Mouse (Mus musculus) intestine, embryonic 14.5 days (tissue): ENCODE results near the gene Gcn1l1. TPM values are rescaled to one million over a fixed set of nuclear protein-coding genes. Genes with fewer than 3 reads are reported as not detected.

Experiments
- ATAC-seq: fragments of 200-750 bp; cut with Nextera tagmentation; replicated peaks from 2 replicates; pipeline ENCODE4 v1.8.0; 2017; ENCODE audit warnings: low read depth, moderate number of reproducible peaks, moderate TSS enrichment, moderate library complexity; ENCODE audit not compliant: low FRiP score, low TSS enrichment
- DNase-seq: peaks from one replicate; pipeline ENCODE4 v3.0.0-alpha.2; 2018; ENCODE audit warnings: low spot score
- H3K27ac ChIP-seq: fragments of 300-500 bp; sonication (generic); 2 replicates; pipeline ENCODE4 v1.5.1; 2014; ENCODE audit warnings: low read depth, mild to moderate bottlenecking, control low read depth
- H3K27me3 ChIP-seq: fragments of 300-500 bp; sonication (generic); replicated peaks from 2 replicates; pipeline ENCODE4 v1.6.1; 2014; ENCODE audit warnings: low read length, control low read depth; ENCODE audit not compliant: control insufficient read depth, insufficient read depth
- H3K36me3 ChIP-seq: fragments of 300-500 bp; sonication (generic); 2 replicates; pipeline ENCODE4 v1.6.1; 2014; ENCODE audit warnings: low read length, control low read depth; ENCODE audit not compliant: control insufficient read depth, insufficient read depth
- H3K4me1 ChIP-seq: fragments of 300-500 bp; sonication (generic); replicated peaks from 2 replicates; pipeline ENCODE4 v1.6.1; 2014; ENCODE audit warnings: low read length, control low read depth, mixed read lengths; ENCODE audit not compliant: control insufficient read depth, insufficient read depth
- H3K4me2 ChIP-seq: fragments of 300-500 bp; sonication (generic); 2 replicates; pipeline ENCODE4 v1.6.1; 2014; ENCODE audit warnings: low read length
- H3K4me3 ChIP-seq: fragments of 300-500 bp; sonication (generic); 2 replicates; pipeline ENCODE4 v1.5.1; 2014; ENCODE audit warnings: low read depth, low read length, control low read depth, mixed read lengths
- H3K9ac ChIP-seq: fragments of 300-500 bp; sonication (generic); 2 replicates; pipeline ENCODE4 v1.6.1; 2014; ENCODE audit warnings: mild to moderate bottlenecking, low read length
- H3K9me3 ChIP-seq: fragments of 300-500 bp; sonication (generic); 2 replicates; pipeline ENCODE4 v1.6.1; 2016; ENCODE audit warnings: low read length, control low read depth; ENCODE audit not compliant: control insufficient read depth
- WGBS: fragments of 180-500 bp; shearing (Covaris S2); extraction: QIAGEN DNeasy Blood & Tissue Kit; methylation state at CpG from one replicate; pipeline ENCODE4 v1.1.7; 2014; 5-methylcytosine and 5-hydroxymethylcytosine counted together
- microRNA-seq: library from miRNA; unstranded; fragments of <30 nt; microRNA quantifications from one replicate; pipeline ENCODE4, GENCODE M21; 2016
- polyA plus RNA-seq: library from polyadenylated mRNA; unstranded; fragments of >200 nt; fragmentation: Nextera tagmentation; extraction: Ambion mirVana; gene quantifications from 2 replicates; pipeline ENCODE4 v1.2.1, GENCODE M21; 2014

The Gcn1l1 gene
- polyA plus RNA-seq, 1 experiment from 2014 or later = 44.8 TPM

- 52% methylated on average over 2 of the region's 2 CpGs for WGBS
- Histone ChIP-seq H3K4me2 (no peak overlapping the region), H3K36me3 (no peaks in the 10 kb centered on the region), H3K9ac (no peak overlapping the region), H3K4me1 (no peaks in the 10 kb centered on the region), H3K27me3 (no peaks in the 10 kb centered on the region), H3K9me3 (no peaks in the 10 kb centered on the region), H3K27ac (no peak overlapping the region), H3K4me3 (no peak overlapping the region)
- DNase-seq (no peak), ATAC-seq (0 out of 2 replicates have a peak, but pooled peaks have one; percentile 45)
These were observed 105.4 kb downstream of the Gcn1l1 start for GRCm38 (mm10) chr5:115670406-115670805.

- H3K27me3 ChIP-seq = no peaks in the 10 kb centered on the region
- no peak overlapping the region for H3K27ac ChIP-seq
- no peaks in the 10 kb centered on the region for H3K4me1 ChIP-seq
- no peaks in the 10 kb centered on the region for H3K36me3 ChIP-seq
- DNase-seq = no peak
- no peak overlapping the region for H3K4me3 ChIP-seq
- no peak overlapping the region for H3K4me2 ChIP-seq
- ATAC-seq = no peak
- H3K9ac ChIP-seq = no peak overlapping the region
- H3K9me3 ChIP-seq = no peaks in the 10 kb centered on the region
- 69% methylated on average over 8 of the region's 8 CpGs for WGBS
These were observed 106.8 kb downstream of the Gcn1l1 start for GRCm38 (mm10) chr5:115671846-115672245.

Small RNAs within 50 kb of the gene (microRNA-seq; reads per million reads assigned to microRNA genes)
- 0.34 reads per million for gene Mir7029
- gene Mir7030 = not detected

Other genes starting within 250 kb of the Gcn1l1 start
- gene Srsf9, start 238.1 kb upstream of the Gcn1l1 start, polyA plus RNA-seq = 226 and 231 TPM in 2 replicates
- 33.7 and 40.2 TPM in 2 replicates for gene Gatc, start 224.1 kb upstream of the Gcn1l1 start, polyA plus RNA-seq
- 59.8 and 65.9 TPM in 2 replicates for gene Triap1, start 224.0 kb upstream of the Gcn1l1 start, polyA plus RNA-seq
- gene Cox6a1, start 216.3 kb upstream of the Gcn1l1 start, polyA plus RNA-seq = 1,031 and 1,178 TPM in 2 replicates
- 16.0 and 16.5 TPM in 2 replicates for gene Msi1, start 135.7 kb upstream of the Gcn1l1 start, polyA plus RNA-seq
- gene Pla2g1b, start 99.0 kb upstream of the Gcn1l1 start, polyA plus RNA-seq = 5.0 and 6.3 TPM in 2 replicates
- 15.2 and 21.5 TPM in 2 replicates for gene Sirt4, start 80.5 kb upstream of the Gcn1l1 start, polyA plus RNA-seq
- 16.8 and 19.3 TPM in 2 replicates for gene Pxn, start 58.6 kb upstream of the Gcn1l1 start, polyA plus RNA-seq
- gene Rplp0, start 5.8 kb upstream of the Gcn1l1 start, polyA plus RNA-seq = 2,116 and 2,150 TPM in 2 replicates
- 16.3 and 19.5 TPM in 2 replicates for gene Rab35, start 66.7 kb downstream of the Gcn1l1 start, polyA plus RNA-seq
- gene Bicdl1, start 166.4 kb downstream of the Gcn1l1 start, polyA plus RNA-seq = 12.1 and 13.6 TPM in 2 replicates